Mouse (Mus musculus) liver, embryonic 13.5 days (tissue): ENCODE measurements around the gene Adamts1. TPM values are rescaled to one million over a fixed set of nuclear protein-coding genes. Genes with fewer than 3 reads are reported as not detected.

Source experiments
- ATAC-seq: fragments of 200-750 bp; cut with Nextera tagmentation; 2 replicates; pipeline ENCODE4 v1.8.0; 2017; ENCODE audit warnings: low read depth, mild to moderate bottlenecking, moderate number of reproducible peaks, moderate library complexity
- DNase-seq: peaks from one replicate; pipeline ENCODE4 v3.0.0; 2022
- H3K27ac ChIP-seq: fragments of 300-500 bp; sonication (generic); 2 replicates; pipeline ENCODE4 v1.5.1; 2015; ENCODE audit warnings: moderate library complexity, mild to moderate bottlenecking, inconsistent platforms
- H3K27me3 ChIP-seq: fragments of 300-500 bp; sonication (generic); 2 replicates; pipeline ENCODE4 v1.6.1; 2015; ENCODE audit warnings: mild to moderate bottlenecking, inconsistent platforms
- H3K36me3 ChIP-seq: fragments of 300-500 bp; sonication (generic); 2 replicates; pipeline ENCODE4 v1.6.1; 2015; ENCODE audit warnings: mild to moderate bottlenecking, inconsistent platforms
- H3K4me1 ChIP-seq: fragments of 300-500 bp; sonication (generic); replicated peaks from 2 replicates; pipeline ENCODE4 v1.6.1; 2015; ENCODE audit warnings: inconsistent platforms
- H3K4me2 ChIP-seq: fragments of 300-500 bp; sonication (generic); 2 replicates; pipeline ENCODE4 v1.6.1; 2015; ENCODE audit warnings: inconsistent platforms, mild to moderate bottlenecking, moderate library complexity
- H3K4me3 ChIP-seq: fragments of 300-500 bp; sonication (generic); replicated peaks from 2 replicates; pipeline ENCODE4 v1.5.1; 2015; ENCODE audit warnings: mild to moderate bottlenecking, inconsistent platforms
- H3K9ac ChIP-seq: fragments of 300-500 bp; sonication (generic); 2 replicates; pipeline ENCODE4 v1.6.1; 2015; ENCODE audit warnings: mild to moderate bottlenecking, inconsistent platforms
- H3K9me3 ChIP-seq: fragments of 300-500 bp; sonication (generic); replicated peaks from 2 replicates; pipeline ENCODE4 v1.6.1; 2016; ENCODE audit warnings: inconsistent platforms
- WGBS: fragments of 180-500 bp; shearing (Covaris S2); methylation state at CpG from one replicate; pipeline ENCODE4 v1.1.7; 2015; ENCODE audit not compliant: insufficient replicate concordance; 5-methylcytosine and 5-hydroxymethylcytosine counted together
- polyA plus RNA-seq: library from polyadenylated mRNA; unstranded; fragments of >200 nt; fragmentation: Nextera tagmentation; extraction: Ambion mirVana; gene quantifications from 2 replicates; pipeline ENCODE4 v1.2.1, GENCODE M21; 2015

The Adamts1 gene
- polyA plus RNA-seq, 1 experiment from 2014 or later = 6.3 TPM

DNA sequence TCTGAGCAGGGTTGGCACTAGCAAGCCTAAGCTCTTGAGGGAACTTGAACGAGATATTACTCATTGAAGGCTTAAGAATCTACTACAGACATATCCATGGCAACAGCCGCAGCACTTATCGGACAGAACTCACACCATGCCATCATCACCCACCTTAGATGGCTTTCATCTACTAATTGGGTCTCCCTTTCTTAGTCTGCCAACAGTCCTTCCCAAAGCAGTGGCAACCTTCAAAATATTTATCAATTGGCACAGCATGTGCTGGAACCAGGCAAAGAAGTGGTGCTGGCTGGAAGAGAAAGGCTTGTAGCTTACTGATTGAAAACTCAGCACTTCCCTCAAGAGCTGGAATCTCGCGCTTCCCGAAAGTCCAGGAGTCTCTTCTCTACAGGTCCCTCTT lies 37.7 kb downstream of the Adamts1 start:
- Histone ChIP-seq H3K4me1 (no peaks in the 10 kb centered on the region), H3K27ac (no peak overlapping the region), H3K36me3 (no peaks in the 10 kb centered on the region), H3K4me3 (no peak overlapping the region), H3K27me3 (no peaks in the 10 kb centered on the region), H3K9ac (no peak overlapping the region), H3K4me2 (no peak overlapping the region), H3K9me3 (no peaks in the 10 kb centered on the region)
- DNase-seq (no peak), ATAC-seq (no peak)
- 77% methylated on average over 6 of the region's 6 CpGs for WGBS

DNA sequence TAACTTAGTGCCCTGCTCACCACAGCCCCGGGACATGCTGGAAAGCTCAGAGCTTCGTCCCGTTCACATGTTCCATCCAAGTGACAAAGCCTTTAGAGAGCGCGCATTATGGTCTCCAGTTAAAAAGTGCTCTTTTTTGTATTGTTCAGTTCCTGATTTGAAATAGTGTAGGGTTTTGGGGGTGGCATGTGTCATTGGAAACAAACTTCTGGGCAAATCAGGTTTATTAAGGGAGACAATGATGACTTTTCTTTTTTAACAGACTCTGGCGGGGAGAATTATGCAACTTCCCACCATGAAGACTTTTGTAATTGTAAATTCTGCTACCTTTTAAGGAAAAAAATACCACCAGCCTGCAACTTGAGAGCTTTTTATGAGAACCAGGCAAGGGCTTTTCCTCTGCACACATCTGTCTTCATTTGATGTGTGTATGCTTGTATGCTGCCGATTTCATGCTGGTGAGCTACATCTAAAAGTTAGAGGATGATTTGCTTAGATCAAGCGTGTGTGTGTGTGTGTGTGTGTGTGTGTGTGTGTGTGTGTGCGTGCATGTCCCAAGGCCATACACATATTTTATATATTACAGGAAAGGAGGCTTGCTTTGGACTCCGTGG lies 40.8 kb downstream of the Adamts1 start:
- Histone ChIP-seq H3K4me3 (no peak overlapping the region), H3K27ac (no peak overlapping the region), H3K4me1 (no peaks in the 10 kb centered on the region), H3K9me3 (no peaks in the 10 kb centered on the region), H3K4me2 (no peak overlapping the region), H3K27me3 (no peaks in the 10 kb centered on the region), H3K9ac (no peak overlapping the region), H3K36me3 (no peaks in the 10 kb centered on the region)
- DNase-seq (no peak), ATAC-seq (no peak)
- WGBS = 70% methylated on average over 10 of the region's 10 CpGs

DNA sequence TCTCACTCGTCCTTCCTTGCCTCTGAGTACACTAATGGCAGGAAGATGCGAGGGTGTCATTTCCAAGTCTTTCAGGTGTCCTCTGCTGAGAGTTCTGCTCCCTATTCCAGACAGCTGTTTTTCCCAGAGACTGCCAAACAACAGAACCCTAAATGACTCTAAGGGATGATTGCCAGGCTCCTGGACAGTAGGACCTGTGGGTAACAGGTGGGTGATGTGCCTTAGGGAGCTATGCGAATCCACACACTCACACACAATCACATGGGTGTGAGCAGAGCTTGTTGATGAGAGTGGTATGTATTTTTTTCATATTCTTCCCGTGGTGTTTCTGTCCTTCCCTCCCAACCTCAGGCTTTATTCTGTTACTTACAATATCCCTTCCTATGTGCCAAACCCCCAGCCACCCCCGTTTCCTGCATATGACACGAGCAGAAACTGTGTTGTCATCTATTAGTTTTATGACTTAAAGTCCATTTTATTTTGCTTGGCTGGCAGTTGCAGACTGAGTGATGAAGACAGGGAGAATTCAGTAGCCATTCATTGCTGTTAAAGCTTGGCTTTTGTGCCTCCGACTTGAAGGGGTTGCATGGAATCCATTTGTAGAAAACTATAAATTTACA lies 41.8 kb downstream of the Adamts1 start:
- ATAC-seq = no peak
- no peaks in the 10 kb centered on the region for H3K9me3 ChIP-seq
- H3K36me3 ChIP-seq = no peaks in the 10 kb centered on the region
- no peak overlapping the region for H3K4me3 ChIP-seq
- no peaks in the 10 kb centered on the region for H3K4me1 ChIP-seq
- H3K27ac ChIP-seq = no peak overlapping the region
- 61% methylated on average over 7 of the region's 7 CpGs for WGBS
- no peak for DNase-seq
- H3K27me3 ChIP-seq = no peaks in the 10 kb centered on the region
- H3K4me2 ChIP-seq = no peak overlapping the region
- H3K9ac ChIP-seq = no peak overlapping the region

DNA sequence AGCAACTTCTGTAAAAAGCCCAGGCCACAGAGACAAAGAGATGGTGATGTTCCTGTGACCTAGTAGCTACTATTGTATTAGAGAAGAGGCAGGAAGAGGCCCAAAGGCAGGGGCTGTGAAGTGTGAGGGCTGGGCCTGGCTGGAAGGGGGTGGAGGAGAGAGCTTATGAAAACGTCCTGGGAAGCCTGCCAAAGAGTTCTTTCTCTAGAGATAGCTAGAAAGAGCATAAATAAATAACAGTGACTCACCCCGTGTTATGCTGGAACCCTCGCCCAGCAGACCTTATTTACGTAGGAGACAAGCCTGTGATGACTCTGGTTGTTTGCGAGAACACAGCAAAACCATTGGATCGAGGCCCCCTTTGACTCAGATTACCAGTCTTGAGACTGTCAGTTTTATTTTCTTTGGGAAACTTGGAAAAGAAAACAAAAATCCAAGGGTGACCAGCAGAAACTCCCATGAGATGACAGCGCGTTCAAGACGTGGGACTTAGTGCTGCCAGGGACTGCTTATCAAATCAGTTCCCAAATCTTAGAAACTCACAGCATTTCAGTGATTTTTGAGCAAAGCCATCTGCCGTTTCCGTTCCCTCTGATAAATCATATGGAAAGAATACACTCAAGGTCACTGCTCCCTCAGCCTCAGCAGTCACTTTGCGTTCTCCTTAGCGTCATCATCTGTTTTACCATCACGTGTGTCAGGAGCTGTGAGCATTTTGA lies 46.7 kb downstream of the Adamts1 start:
- Histone ChIP-seq H3K9ac (no peak overlapping the region), H3K9me3 (no peaks in the 10 kb centered on the region), H3K27ac (no peak overlapping the region), H3K4me1 (no peaks in the 10 kb centered on the region), H3K36me3 (no peaks in the 10 kb centered on the region), H3K27me3 (no peaks in the 10 kb centered on the region), H3K4me2 (no peak overlapping the region), H3K4me3 (no peak overlapping the region)
- DNase-seq = no peak
- WGBS = 52% methylated on average over 14 of the region's 14 CpGs
- peak; percentile 41; the same call in 1 of the 2 replicates for ATAC-seq

DNA sequence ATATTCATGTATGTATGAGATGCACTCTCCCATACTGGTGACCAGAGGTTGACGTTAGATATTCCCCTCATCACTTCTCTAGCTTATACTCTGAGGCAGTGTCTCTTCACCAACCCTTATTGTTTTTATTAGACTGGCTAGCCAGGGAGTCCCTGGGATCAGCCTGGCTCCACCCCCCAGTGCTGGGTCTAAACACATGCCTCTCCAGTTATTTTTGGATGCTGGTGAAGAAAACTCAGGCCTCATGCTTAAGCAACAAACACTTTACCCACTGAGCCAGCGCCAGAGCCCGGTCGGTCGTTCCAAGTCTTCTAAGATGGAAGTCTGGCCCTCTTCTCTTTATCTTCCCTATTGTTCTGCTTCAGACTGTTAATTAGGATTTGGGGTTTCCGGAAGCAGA lies 53.6 kb downstream of the Adamts1 start:
- Histone ChIP-seq H3K36me3 (no peaks in the 10 kb centered on the region), H3K9ac (no peak overlapping the region), H3K4me3 (no peak overlapping the region), H3K4me2 (no peak overlapping the region), H3K27me3 (no peaks in the 10 kb centered on the region), H3K9me3 (no peaks in the 10 kb centered on the region), H3K27ac (no peak overlapping the region), H3K4me1 (no peaks in the 10 kb centered on the region)
- ATAC-seq (no peak), DNase-seq (no peak)
- 57% methylated on average over 6 of the region's 6 CpGs for WGBS

DNA sequence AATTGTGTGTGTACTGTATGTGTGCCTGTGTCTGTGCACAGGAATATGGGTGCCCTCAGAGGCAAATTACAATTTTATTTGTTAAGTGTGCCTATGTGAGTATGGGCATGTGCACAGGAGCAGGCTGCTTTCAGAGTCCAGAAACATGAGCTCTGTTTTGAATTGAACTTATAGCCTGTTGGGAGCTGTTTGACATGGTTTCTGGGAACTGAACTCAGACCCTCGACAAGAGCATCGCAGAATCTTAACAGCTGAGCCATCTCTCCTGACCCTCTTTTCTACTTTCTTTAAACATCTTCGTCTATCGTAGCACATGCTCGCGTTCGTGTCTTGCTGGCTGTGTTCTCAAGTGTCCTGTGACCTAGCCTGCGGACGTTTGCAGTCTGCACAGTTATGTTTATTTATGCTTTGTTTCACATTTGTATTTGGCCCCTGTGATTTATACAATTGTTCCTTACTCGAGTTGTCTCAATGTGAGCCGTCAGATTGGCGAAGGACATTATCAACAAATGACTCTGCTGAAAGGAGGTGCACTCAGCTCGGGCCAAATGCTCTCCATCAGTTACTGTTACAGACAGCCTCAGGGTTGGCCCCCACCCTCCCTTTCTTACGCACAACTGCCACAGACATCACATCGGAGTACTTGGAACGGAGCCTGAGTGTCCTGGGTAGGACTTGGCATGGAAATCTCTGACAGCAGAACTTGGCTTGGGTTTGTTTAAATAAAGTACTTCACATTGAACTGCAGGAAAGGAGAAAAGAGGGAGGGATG lies 55.1 kb downstream of the Adamts1 start:
- H3K9ac ChIP-seq = no peak overlapping the region
- H3K9me3 ChIP-seq = no peaks in the 10 kb centered on the region
- H3K4me2 ChIP-seq = no peak overlapping the region
- no peak for ATAC-seq
- no peaks in the 10 kb centered on the region for H3K4me1 ChIP-seq
- no peak for DNase-seq
- H3K27ac ChIP-seq = no peak overlapping the region
- H3K4me3 ChIP-seq = no peak overlapping the region
- H3K27me3 ChIP-seq = no peaks in the 10 kb centered on the region
- 66% methylated on average over 16 of the region's 16 CpGs for WGBS
- no peaks in the 10 kb centered on the region for H3K36me3 ChIP-seq

DNA sequence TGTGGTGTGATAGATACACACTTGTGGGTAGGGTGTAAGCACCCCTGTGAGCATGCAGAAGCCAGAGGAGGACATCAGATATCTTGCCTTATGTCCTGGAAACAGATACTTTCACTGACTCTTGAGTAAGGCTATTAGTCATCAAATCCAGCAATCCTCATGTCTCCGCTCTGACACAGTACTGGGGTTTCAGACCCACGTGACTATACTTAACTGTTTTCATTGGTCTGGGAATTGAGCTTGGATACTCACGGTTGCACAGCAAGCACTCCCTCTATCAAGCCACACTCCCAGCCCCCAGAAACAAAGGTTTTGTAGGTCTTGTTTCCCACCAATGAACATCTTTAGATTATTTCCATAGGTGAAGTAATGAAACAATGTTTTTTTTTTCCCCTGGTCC lies 56.5 kb downstream of the Adamts1 start:
- 46% methylated on average over 3 of the region's 3 CpGs for WGBS
- H3K27me3 ChIP-seq = no peaks in the 10 kb centered on the region
- ATAC-seq (peak; percentile 31; the same call in 1 of the 2 replicates), DNase-seq (no peak)
- H3K27ac ChIP-seq = no peak overlapping the region
- no peak overlapping the region for H3K4me3 ChIP-seq
- H3K9ac ChIP-seq = no peak overlapping the region
- no peak overlapping the region for H3K4me2 ChIP-seq
- H3K36me3 ChIP-seq = no peaks in the 10 kb centered on the region
- H3K9me3 ChIP-seq = no peaks in the 10 kb centered on the region
- H3K4me1 ChIP-seq = no peaks in the 10 kb centered on the region

Other genes starting within 250 kb of the Adamts1 start
- 0.53 and 0.59 TPM in 2 replicates for gene Cyyr1, start 249.7 kb downstream of the Adamts1 start, polyA plus RNA-seq
- 0.44 and 0.50 TPM in 2 replicates for gene Adamts5, start 98.7 kb upstream of the Adamts1 start, polyA plus RNA-seq